Mouse (Mus musculus): ENCODE results near the gene Paf1.

The Paf1 gene

GRCm38 (mm10) chr7:28437964-28438363, 45.2 kb downstream of the Paf1 start:
- no peak for DNase-seq

DNA sequence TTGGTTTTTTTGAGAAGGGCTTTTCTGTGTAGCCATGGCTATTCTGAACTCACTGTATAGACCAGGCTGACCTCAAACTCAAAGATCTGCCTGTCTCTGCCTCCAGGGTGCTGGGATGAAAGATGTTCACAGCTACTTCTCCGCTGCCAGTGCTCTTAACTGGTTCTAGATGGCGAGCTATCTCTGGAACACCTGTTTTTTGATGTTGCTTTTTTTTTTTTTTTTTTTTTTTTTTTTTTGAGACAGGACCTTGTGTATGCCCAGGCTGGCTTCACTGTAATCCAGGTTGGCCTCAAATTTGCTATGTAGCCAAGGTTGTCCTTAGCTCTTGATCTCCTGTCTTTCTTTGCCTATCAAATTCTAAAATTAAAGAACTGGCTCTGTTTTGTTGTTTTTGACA, 46.0 kb downstream of the Paf1 start:
- DNase-seq: no peak

- peak; percentile 58 for DNase-seq
Measured at GRCm38 (mm10) chr7:28440739-28441138, 48.0 kb downstream of the Paf1 start.

DNA sequence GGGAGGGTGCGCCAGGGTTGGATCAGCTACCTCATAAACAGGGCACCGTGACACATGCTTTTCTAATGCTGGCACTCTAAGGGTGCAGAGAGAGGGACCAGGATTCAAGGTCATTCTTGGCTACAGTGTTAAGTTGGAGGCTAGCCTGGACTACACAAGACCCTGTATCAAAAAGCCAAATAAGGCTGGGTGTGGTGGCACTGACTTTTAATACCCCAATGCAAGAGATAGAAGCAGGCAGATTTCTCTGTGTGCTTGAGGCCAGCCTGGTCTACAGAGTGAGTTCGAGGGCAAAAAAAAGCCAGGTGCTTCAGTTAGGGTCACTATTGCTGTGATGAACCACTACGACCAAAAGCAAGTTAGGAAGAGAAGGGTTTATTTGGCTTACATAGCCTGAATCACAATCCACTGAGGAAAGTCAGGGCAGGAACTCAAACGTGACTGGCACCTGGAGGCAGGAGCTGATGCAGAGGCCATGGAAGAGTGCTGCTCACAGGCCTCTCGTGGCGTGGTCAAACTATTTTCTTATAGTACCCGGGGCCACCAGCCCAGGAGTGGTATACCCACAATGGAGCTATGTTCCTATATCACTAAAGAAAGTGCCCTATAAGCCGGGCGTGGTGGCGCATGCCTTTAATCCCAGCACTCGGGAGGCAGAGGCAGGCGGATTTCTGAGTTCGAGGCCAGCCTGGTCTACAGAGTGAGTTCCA, 49.2 kb downstream of the Paf1 start:
- no peak for DNase-seq

- no peak for DNase-seq
Measured at GRCm38 (mm10) chr7:28442688-28443087, 49.9 kb downstream of the Paf1 start.

- DNase-seq: no peak
Measured at GRCm38 (mm10) chr7:28444344-28444974, 51.7 kb downstream of the Paf1 start.

DNA sequence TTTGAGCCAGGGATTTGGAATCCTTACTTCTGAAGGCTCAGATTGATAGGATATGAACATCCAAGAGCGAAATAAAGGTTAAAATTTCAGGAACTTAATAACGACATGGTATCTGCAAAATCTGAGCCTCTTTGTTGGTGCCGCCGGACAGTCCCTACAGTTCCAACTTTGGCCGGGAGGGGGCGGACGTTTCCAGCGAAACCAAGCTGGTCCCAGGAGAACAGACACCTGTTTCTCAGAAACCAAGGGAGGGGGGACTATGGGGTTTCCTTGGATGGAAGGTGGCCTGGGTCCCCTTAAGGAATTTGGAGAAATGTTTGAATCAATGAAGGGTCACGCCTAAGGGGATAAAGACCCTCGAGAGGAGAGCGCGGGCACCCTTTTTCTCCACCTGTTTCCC, 53.7 kb downstream of the Paf1 start:
- DNase-seq: peak; percentile 75

- DNase-seq: peak; percentile 33
Measured at GRCm38 (mm10) chr7:28447101-28447830, 54.5 kb downstream of the Paf1 start.

DNA sequence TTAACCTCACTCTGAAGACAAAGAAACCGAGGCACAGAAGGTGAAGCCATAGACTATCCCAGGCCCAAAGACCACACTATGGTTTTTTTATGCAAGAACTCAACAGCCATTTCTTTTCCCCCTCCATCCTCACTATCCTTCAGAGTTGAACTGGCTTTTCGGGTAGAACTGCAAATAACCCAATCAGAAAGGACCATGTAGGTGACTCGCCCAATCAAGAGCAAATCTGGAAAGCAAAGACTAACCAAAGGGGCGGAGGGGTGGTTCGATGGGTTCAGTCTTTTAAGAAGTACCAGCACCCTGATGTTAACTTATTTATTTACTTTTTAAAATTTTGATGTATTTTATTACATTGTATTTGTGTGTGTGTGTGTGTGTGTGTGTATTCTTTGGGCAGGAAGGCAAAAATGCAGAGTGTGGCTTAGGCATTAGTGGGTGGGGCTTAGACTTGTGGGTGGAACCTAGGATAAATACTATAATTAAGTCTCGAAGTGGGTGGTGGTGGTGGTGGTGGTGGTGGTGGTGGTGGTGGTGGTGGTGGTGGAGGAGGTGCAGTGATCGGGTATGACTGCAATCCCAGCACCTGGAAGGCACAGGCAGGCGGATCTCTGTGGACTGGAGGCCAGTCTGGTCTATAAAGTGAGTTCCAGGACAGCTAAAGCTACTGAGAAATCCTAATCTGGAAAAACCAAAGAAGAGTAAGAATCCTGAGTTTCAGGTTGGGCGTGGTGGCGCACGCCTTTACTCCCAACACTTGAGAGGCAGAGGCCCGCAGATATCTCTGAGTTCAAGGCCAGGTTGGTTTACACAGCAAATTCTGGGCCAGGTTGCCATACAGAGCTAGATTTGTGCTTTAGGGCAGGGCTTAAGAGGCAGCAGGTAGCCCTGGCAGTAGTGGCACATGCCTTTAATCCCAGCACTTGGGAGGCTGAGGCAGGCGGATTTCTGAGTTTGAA, 55.4 kb downstream of the Paf1 start:
- no peak for DNase-seq
